Mouse (Mus musculus) monocyte, adult 5-6 weeks (primary cell): Measurements from ENCODE around the gene Notum. TPM values are rescaled to one million over a fixed set of nuclear protein-coding genes. Genes with fewer than 3 reads are reported as not detected.

Source experiments
- ATAC-seq: fragments of 153-309, 156-312 bp; replicated peaks from 2 replicates; pipeline ENCODE4 v1.8.0; 2017; ENCODE audit warnings: mild to moderate bottlenecking; ENCODE audit not compliant: low TSS enrichment, insufficient number of reproducible peaks, severe bottlenecking, poor library complexity, low FRiP score
- total RNA-seq: library from RNA; stranded (forward); fragments of 200-1000, 200-491, 200-594 nt; gene quantifications from 3 replicates; pipeline ENCODE4 v1.2.3, GENCODE M21; 2017

Notum gene
- total RNA-seq, 1 experiment from 2014 or later = not detected

DNA sequence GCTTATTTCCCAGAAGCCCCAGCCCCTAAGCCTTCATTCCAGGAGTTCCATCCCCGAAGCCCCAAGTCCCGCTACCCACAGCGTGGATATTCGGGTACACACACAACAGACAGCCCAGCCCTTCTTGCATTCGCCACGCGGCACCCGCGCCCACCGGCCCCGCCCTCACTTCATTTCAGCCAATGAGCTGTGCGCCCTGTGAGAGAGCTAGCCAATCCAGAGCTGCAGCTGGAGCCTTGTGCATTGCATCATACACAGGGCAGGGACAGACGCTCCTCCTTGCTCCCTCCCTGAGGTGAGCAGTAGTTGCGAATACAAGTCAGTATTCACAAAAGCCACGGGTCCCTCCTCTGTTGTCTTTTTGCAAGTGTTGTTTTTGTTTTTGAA is 17.4 kb downstream of the Notum start, which contains the start of gene Pycr1:
Gene Pycr1 (minus strand): TSS at position 169 of the 387 bp plus-strand sequence.
- ATAC-seq = peak; percentile 94

GRCm38 (mm10) chr11:120642939-120643600 is 17.9 kb downstream of the Notum start:
- no peak for ATAC-seq

- no peak for ATAC-seq
Measured at GRCm38 (mm10) chr11:120641869-120642268, 19.1 kb downstream of the Notum start.

- ATAC-seq = no peak
Measured at GRCm38 (mm10) chr11:120641255-120641654, 19.7 kb downstream of the Notum start.

DNA sequence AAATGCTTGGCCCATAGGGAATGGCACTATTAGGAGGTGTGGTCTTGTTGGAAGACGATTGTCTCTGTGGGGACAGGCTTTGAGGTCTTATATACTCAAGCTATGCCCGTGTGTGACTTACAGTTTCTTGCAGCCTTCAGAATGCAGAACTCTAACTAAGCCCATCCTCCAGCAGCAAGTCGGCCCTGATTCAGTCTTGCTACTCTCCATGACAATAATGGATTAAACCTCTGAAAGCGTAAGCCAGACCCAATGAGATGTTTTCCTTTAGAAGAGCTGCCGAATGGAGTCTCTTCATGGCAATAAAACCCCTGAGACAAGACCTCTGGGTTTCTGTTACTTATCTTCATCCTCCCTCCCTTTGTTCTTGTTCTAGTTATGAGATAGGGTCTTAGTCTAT is 26.2 kb downstream of the Notum start:
- no peak for ATAC-seq

- peak; percentile 36 for ATAC-seq
Measured at GRCm38 (mm10) chr11:120633520-120634343, 27.2 kb downstream of the Notum start, which contains the start of gene Mafg. TSS of gene Mafg (minus strand) at chr11:120633600.

- 0 out of 2 replicates have a peak, but pooled peaks have one; percentile 10 for ATAC-seq
Measured at GRCm38 (mm10) chr11:120632559-120633519, 28.1 kb downstream of the Notum start.

- ATAC-seq = no peak
Measured at GRCm38 (mm10) chr11:120631726-120632448, 29.1 kb downstream of the Notum start.

DNA sequence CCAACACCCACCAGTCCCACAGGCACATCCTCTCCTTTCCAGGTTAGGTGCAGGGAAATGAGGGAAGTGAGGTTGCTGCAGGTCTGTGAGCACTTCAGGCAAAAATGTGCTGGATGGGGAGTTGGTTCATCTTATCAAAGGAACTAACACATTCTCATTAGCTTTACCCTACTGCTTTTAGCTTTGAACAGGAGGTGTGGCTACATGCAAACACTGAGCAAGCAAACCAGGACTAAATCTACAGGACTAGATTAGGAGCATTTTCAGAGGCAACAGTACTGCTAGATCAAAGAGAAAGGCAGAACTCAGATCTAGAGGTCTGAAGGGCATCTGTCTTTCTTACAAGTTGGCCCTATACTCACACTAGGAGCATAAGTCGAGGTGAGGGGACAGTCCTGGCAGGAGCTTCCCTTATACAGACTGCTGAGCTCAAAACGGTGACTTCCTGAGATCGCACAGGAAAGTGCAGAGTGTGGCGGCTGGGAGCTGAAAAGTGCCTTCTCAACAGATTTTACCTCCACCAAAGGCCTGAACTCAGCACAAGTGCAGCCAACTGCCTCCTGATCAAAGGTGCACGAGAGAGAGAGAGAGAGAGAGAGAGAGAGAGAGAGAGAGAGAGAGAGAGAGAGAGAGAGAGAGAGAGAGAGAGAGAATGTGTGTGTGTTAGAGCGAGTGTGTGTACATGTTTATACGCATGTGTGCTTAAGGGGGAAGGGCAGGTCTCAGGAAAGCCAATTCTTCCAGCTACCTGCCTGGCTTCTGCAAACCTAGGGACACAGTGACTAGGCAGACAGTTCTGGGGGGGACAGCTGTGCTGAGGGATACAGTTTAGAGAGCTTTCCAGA is 29.9 kb downstream of the Notum start:
- ATAC-seq = no peak

DNA sequence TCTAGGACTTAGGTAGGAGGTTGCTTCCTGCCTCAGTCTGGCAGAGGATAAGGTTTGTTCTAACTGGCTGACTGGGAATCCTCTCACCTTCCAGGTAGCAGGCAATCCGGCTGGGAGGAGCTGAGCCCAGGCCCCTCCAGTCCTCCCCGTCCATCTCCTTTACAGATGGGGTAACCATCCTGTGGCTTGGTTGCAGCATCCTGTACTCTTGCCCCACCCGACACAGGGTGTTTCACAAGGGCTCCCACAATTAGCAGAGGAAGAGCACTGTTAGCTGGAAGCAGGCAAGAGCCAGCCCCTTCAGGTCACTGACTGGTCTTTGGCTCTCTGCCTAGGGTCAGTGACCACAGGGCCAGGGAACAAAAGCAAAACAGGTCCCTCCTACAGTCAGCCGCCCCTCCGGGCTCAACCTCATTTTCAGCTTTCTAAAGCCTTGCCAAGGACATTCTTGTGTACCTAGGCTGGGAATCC is 30.5 kb downstream of the Notum start:
- ATAC-seq = peak; percentile 43

DNA sequence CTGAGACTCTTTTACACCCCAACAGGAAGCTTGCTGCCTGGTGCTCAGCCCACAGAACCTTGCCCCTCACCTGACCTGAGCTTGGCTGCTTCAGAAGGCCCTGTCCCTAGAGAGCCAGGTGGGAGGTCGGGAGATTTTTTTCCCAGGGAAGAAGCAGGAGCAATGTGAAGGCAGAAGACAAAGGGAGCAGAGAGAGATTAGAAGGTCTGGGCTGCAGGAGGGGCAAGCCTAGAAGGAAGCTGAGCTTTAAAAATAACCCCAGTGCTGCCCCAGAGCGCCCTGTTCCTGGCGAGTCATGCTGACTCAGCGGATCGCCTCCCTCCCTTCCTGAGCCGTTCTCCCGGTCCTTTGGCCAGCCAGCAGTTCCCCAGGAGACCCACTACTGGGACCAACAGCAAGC is 31.1 kb downstream of the Notum start:
- ATAC-seq = no peak

DNA sequence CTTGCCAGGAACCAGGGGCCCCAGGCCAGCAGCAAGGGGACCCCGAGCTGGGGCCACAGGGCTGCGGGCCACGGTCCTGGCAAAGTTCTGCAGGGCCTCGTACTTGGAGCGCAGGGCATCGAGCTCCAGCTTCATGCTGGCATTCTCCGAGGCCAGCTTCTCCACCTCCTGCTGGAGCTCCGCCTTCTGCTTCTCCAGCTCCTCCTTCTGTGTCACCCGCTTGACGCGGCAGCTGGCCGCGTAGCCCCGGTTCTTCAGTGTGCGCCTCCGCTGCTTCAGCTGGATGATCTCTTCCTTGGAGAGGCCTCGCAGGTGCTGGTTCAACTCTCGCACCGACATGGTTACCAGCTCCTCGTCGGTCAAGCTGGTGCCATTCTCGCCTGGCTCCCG is 31.6 kb downstream of the Notum start:
- ATAC-seq = peak; percentile 23

DNA sequence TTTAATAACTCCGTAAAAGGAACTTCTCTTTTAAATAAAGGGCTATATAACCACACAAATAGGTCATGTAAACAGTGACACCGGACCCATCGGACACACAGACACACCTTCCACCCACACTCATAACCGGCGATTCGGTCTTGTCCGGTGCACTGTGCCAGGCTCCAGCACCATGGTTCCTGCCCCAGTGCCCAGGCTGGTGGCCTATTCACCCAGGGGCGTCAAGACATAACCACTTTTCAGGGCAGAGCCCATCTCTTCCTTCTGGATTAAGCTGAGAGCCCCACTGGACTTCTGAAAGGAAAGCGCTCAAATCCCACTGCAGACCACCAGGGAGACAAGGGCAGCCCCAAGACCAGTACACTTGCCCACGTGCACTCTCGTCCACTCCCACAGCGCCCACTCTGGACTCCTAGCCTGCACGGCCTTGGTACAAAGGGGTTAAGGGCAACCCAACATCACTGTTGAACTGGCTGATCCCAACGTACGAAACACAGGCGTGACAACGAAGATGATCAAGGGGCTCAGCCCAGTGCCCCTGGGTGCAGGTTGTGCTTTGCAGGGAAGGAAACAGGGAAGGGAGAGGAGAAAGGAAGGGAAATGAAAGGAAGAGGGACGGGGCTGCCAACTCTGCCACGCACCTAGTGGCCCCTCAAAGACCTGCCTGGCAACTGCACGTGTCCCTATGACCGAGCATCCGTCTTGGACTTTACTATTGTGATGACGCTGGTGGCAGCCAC is 32.2 kb downstream of the Notum start:
- no peak for ATAC-seq

DNA sequence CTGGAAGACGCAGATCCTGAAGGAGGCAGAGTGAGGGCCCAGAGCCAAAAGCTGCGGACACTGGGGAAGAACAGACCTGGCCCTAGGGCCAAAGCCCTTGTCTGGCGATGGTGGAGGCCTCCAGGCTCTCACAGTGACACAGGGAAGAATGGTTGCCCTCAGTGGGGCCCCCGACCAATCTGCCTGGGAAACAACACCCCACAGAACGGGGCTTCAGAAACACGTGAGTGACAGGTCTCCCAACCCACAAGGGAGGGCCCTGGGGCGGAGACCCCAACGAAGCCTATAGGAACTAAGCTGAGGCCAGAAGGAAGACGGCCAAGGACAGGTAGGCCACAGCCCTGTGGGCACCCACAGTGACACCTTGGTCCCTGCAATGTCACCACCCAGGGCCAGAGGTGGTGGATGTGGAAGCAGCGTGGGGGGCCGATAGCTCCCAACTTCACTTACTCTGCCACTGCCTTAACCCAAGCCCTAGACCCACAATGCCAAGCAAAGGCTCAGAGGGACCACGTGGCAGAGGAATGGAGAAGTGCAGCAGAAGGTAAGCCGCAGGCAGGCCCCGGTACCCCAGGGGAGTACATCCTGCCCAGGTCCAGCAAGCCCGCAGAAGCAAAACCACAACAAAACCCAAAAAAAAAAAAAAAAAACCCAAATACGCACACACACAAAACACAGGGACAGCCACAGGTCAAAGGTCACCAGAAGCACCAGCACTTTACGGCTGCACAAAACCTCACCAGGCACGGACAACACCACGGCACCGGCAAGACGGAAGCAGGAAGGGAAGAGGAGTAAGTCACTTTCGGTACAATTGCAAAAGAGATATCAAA is 33.3 kb downstream of the Notum start:
- peak; percentile 25 for ATAC-seq

DNA sequence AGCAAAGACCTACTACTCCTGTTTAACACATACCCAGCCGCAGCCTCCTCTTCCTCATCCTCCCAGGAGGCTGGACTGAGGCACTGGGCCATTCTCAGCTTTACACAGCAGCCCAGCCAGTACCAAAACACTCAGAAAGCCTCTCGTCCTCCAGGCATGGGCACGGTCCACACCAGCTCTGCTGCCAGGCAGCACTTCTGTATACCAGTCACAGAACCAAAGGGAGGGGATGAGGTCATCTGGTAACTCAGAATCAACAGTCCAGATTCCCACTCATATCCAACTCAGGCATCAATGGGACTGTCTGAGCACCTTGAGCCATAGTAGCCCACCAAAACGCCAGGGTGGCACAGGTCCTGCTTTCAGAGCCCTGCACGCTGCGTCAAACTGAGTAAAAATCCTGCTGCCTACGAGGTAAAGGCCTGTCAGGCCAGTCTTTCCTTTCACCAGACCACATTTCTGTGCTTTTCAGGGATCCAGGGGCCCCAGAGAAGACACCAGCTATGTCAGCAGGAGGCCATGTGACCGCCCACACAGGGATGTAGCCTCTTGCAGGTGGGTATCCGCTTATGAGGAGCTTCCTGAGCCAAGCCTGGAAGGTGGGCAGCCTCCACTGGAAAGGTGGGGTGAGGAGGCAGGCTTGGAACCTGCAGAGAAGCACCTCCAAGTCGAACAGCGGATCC is 34.0 kb downstream of the Notum start:
- ATAC-seq = no peak
